Mouse (Mus musculus) heart, adult 9 months (tissue): ENCODE measurements around the gene Tbc1d5.
"Not testable (repeated sequence)": the region's sequence is repeated elsewhere in the genome, so short reads cannot be mapped to it uniquely, and the experiment has no call there.

Experiments used
- DNase-seq, 2 experiments: peaks; one replicate each; pipeline ENCODE4 v3.0.0; 2022; ENCODE audit warnings: low spot score in 2 of 2

Gene Tbc1d5

GRCm38 (mm10) chr17:50751911-50752310 is 427.2 kb downstream of the Tbc1d5 start:
- no peak for DNase-seq

DNA sequence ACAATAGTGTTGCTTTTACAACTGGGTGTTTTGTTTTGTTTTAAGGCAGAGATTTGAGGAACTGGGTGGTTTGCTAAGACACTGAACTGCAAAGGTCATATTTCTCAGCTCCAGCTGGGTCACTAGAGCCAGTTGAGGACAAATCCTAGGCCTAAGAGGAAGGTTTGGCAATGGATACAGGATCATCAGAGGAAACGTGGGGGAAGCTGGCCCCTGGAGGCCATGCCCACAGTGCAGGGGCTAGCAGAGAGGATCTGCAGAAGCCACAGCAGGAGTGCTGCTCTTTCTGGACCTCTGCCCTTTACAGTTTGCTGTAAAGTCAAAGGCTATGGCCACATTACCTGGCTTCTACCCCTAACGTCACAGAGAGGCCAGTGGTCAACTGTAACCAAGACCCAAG is 428.3 kb downstream of the Tbc1d5 start:
- no peak for DNase-seq

DNA sequence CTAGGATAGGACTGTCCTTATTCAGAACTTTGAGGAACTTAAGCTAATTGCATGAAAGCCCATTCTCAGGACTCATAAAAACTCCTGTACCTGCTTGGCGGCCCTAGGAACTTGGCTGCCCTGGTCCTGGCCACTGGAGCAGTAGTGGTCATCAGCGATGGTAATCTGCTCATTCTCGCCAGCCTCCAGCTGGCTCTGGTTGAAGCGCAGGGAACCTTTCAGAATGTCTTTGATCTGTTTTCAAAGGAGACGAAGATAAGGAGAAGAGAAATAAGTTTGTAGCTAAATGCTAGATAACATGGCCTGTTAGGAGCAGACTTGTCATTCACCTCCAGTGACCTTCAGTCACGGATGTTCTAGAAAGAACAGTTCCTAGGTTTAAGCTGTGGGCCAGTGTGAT is 437.8 kb downstream of the Tbc1d5 start:
- no peak for DNase-seq

DNA sequence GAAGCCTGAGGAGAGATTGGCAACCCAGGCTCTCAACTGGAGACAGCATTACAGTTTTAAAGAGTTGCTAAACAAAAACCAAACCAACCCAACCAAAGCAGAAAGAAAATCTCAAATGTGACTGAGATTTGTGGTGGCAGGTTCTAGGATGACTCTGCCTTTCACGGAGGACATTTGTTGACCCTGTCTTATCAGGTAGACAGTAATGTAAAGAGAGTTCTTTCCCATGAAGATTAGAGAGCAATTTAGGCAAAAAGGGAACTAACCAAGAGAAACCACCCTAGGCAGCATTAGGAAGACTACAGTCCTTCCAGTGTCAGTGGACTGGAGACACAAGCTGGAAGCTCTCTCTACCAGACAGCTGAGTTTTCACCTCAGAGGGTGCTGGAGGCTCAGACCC is 438.3 kb downstream of the Tbc1d5 start:
- DNase-seq: no peak

- DNase-seq: no peak
Measured at GRCm38 (mm10) chr17:50738476-50738875, 440.7 kb downstream of the Tbc1d5 start.

DNA sequence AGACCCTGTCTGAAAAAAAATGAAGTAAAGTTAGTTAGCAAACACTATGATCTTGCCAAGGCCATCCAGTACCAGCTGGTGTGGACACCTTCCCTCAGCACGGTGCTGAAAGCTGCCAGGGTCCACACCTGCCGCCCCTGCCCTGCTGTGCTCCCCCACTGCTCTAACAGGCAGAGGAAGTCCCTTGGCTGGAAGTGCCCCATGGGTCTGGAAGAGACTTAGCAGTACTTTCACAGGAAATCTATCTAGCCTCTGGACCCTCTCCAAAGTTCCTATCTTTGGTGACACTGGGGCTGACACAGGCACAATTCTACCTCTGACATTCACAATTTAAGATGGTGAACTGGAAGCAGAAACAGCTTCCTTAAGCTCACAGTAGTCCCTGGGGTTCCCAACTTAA is 442.1 kb downstream of the Tbc1d5 start:
- no peak for DNase-seq

DNA sequence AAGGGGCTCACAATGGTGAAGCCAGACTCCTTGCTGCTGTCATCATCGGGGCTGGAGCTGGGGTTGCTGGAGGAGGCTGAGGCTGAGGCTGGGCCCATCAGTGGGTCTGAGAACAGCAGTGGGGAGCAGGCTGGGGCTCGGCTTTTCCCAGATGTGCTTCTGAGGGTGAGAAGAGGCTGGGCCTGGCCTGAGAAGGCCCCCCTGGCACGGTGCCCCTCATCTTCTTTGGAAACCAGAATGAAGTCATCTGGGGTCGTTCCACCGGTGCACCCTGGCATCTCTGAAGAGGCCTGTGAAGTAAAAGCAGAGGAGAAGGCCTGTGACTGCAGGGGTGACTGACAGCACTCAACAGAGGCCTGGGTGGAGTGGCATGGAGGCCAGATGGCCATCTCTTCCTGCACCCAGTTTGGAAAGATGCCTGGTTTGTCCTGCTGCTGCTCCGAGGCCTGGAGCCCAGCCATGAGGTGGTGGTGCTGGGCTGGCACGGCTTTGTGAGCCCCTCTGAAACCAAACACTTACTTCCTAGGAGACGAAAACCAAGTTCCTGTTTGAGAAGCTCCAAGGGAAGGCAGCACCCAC is 443.1 kb downstream of the Tbc1d5 start:
- peak; percentile 30 to 56 for DNase-seq

DNA sequence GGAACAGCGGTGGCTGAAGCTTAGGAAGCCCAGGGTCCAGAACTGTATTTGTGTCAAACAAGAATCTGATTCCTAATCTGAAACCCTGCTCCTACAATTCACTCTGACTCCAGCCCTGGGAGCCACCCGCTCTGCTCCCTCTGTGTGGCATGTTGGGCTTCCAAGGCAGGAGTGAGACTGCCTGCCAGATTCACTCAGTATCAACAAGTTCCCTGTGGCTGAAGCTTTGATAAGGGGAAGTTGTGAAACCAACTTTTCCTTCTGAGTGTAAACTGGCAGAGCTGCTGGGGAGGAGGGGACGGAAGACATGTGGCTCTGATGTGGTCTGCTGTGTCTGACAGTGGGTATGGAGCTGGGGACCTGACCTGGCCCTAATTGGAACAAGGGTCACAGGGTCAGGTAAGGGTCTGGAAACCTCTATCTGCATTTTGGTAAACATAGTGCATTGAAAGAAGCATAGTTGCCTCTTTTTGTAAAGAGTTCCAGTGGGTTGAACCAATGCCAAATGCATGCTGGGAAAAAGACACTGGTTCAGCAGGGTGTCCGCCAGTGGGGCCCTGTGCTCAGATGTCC is 443.7 kb downstream of the Tbc1d5 start:
- DNase-seq: peak; percentile 80

GRCm38 (mm10) chr17:50734781-50735180 is 444.4 kb downstream of the Tbc1d5 start:
- no peak for DNase-seq

DNA sequence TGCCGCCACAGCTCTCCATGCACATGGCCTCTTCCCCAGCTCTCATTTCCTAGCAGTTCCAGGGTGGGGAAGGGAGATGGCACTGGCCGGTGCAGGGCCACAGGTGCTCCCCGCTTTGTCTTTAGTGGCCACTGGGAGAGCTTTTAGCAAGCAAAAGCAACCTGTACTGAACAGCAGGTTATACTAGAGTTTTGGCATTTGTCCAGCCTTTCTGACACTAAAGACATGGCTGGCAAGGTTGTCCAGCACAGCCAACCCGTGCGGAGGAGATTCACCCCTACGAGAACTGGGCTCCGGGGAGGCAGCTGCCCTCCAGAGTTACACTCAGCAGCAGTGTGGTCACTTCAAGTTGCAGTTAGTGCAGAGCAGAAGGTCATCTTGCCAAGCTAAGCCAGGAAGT is 445.8 kb downstream of the Tbc1d5 start:
- no peak for DNase-seq

- no peak for DNase-seq
Measured at GRCm38 (mm10) chr17:50731876-50732275, 447.3 kb downstream of the Tbc1d5 start.

- DNase-seq: no peak
Measured at GRCm38 (mm10) chr17:50730896-50731295, 448.3 kb downstream of the Tbc1d5 start.

- peak in 1 of 2 experiments; percentile 22 for DNase-seq
Measured at GRCm38 (mm10) chr17:50729577-50729976, 449.6 kb downstream of the Tbc1d5 start.

GRCm38 (mm10) chr17:50729031-50729430 is 450.1 kb downstream of the Tbc1d5 start:
- DNase-seq: no peak

DNA sequence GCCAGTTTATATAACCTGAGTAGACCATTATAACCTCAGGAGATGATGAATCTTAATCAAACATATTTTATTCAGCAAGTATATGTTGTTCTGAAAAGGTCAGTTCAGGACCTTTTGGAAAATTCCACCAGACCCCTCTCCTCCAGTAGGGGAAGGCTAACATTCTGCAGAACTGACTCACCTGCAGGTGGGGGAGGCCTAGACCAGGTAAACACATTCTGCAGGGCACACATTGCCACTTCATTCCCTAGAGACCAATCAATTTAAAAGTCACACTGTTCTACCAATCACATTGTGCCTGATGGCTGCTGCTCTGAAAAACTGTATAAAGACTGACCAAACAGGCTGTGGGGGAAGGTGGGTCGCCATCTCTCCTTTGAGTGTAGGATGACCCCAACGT is 452.9 kb downstream of the Tbc1d5 start:
- no peak for DNase-seq

DNA sequence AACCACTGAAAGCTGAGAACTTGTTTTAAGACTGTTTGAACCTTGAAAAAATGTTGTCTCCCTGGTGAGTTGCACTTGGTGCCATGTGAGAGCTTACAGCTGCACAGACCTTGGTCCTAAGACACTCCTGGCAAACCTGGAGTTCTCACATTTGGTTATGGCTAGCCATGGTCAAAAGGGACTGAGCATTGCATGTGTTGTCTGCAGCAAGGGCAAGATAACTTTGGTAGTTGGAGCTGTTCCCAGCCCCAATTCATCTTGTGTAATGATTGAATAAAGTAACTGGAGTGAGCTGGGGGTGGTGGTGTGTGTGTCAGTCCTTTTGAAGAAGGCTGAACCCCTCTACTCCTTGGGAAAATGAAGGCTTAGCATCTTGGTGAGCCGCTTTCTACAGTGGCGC is 454.8 kb downstream of the Tbc1d5 start:
- DNase-seq: no peak

- no peak for DNase-seq
Measured at GRCm38 (mm10) chr17:50717586-50717985, 461.6 kb downstream of the Tbc1d5 start.

DNA sequence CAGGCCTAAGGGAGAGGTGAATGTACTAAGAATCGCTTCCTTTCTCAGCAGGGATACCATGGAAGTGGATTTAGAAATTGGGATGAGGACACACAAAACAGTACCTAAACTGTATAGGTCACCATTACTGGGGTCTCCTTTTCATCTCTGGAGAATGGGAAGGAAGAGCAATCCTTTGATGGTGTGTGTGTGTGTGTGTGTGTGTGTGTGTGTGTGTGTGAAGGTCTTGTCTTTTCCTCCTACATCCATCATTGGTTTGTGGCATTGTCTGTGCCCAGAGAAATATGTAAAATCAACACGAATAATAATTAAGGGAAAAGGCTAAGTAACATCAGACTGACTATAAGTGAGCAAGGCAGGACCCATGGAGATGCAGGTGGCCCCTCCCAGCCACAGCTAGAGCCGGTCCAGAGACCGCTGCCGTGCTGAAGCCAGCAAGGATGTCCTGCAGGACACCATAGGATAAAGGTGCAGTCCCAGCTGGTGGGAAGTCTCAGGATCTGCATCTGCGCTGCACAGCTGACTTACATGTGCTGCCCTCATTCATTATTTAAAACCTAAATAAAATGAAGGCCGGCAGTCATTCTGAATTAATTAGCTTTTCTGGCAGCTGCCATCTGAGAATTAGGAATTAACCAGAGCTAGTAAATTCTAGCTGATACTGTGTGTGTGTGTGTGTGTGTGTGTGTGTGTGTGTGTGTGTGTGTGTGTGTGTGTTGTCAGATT is 468.5 kb downstream of the Tbc1d5 start:
- DNase-seq: no peak

DNA sequence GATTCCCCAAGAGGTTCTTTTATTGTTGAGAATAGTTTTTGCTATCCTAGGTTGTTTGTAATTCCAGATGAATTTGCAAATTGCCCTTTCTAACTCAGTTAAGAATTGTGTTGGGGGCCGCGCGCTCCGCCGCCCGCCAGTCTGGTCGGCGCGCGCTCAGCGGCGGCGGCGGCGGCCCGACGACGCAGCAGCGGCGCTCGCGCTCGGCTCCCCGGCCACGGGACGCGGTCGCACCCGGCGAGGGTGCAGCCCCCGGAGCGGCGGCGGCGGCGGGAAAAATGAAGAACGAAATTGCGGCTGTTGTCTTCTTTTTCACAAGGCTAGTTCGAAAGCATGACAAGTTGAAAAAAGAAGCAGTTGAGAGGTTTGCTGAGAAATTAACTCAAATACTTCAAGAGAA is 480.7 kb downstream of the Tbc1d5 start:
- DNase-seq: not testable (repeated sequence)

DNA sequence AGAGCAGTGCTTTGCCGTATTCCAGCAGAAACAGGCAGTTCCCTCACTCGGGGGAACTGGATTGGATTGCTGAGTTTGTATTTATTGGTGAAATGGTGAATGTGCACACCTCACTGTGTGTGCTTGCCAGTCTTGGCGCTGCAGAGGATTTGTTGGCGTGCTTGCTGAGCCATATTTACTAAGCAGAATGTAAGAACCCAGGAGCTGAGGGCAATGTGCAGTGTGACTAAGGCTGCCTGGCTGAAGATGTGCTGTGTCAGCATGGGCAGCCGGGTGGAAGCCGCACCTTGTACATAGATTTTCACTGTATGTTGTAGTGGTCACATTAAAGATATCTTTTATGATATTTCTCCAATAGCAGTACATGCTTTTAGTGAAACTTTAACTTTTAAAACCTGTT is 491.0 kb downstream of the Tbc1d5 start:
- DNase-seq: no peak

DNA sequence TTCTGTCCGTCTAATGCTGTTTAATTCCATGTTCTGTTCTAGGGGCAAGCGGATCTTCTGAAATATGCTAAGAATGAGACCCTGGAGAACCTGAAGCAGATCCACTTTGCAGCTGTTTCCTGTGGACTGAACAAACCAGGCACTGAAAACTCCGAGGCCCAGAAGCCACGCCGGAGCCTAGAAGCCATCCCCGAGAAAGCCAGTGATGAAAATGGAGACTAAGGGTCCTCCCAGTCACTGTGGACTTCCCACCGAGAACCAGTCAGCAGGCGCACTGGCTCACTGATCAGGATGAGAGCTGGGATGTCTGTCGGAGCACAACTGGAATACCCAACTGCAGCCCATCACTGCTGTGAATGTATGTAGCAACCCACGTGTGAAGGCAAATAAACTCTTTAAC is 491.5 kb downstream of the Tbc1d5 start:
- DNase-seq: no peak

- no peak for DNase-seq
Measured at GRCm38 (mm10) chr17:50684960-50685645, 494.0 kb downstream of the Tbc1d5 start.
